Comparison of ENCODE assay signal across 8 mouse cellular contexts in the genomic region with DNA sequence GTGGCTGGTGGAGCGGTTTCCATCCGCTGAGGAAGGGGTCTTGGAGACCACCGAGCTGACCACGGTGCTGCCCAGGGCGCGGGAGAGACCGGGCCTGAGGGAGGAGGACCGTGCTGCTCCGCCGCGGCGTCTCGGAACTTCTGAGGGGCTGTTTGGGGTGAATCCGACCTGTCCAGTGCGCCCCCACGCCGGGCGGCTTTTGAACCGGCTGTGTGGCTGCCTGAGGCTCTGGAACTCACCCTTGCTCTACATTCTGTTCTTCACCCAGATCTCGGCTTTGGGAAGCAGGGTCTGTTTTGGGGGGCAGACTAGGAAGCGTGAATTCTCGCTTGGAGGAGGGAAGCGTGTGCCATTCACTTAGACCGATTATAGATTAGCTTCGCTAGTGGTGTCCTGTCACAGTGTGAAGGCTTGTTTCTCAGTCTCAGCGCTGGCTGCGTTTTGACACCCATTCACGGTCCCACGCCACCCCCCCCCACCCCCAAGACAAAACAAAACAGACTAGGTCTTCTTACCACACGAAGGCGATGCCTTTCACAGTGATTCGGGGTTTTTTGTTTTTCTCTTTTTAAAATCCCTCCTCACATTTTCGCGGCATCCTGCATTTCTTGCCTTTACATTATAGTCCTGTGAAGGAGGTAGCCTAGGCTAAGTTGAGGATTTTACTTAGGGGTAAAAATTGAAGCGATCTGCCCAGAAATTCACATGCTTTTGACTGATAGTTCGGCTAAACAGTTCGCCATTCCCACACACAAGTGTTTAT. TPM values are rescaled to one million over a fixed set of nuclear protein-coding genes. Genes with fewer than 3 reads are reported as not detected.
DNase-seq lines count a peak whose midpoint lies in the region; ATAC-seq and TF ChIP-seq lines count a peak whose summit lies in the region.

No protein-coding gene starts in this region.

- ATAC-seq in forebrain, embryonic 13.5 days = peak; percentile 82
- peak; percentile 82 for ATAC-seq in limb, embryonic 13.5 days (ENCODE audit: low FRiP score, low read depth)

- H3K27ac ChIP-seq in forebrain, embryonic 13.5 days = peak overlapping the region; percentile 87
- H3K27ac ChIP-seq in limb, embryonic 13.5 days = peak overlapping the region; percentile 95

- H3K4me3 ChIP-seq in lung, adult 2 months (replicated peaks; ENCODE audit: extremely low read depth, low read depth, low read length) = peak overlapping the region; percentile 98
- H3K4me3 ChIP-seq in forebrain, embryonic 13.5 days = peak overlapping the region; percentile 83
- peak overlapping the region; percentile 90 for H3K4me3 ChIP-seq in limb, embryonic 13.5 days

- H3K9ac ChIP-seq in forebrain, embryonic 13.5 days = peak overlapping the region; percentile 89
- peak overlapping the region; percentile 94 for H3K9ac ChIP-seq in limb, embryonic 13.5 days

- peaks cover 8% of the 10 kb centered on the region; the same call in 1 of the 2 replicates for H3K36me3 ChIP-seq in forebrain, embryonic 13.5 days (ENCODE audit: poor library complexity, severe bottlenecking)
- peaks cover 14% of the 10 kb centered on the region for H3K36me3 ChIP-seq in limb, embryonic 13.5 days

- H3K27me3 ChIP-seq in forebrain, embryonic 13.5 days = no peaks in the 10 kb centered on the region
- no peaks in the 10 kb centered on the region for H3K27me3 ChIP-seq in limb, embryonic 13.5 days

- DNase-seq in lung, adult 2 months = no peak
- DNase-seq in lung, postnatal 10 days = no peak
- peak; percentile 43 for DNase-seq in WW6 (ENCODE audit: low read depth, low spot score)
- peak; percentile 76 for DNase-seq in naive thymus-derived CD4-positive, alpha-beta T cell, adult 2 months (ENCODE audit: low read depth)
- no peak for DNase-seq in adrenal gland, adult 18-20 months (ENCODE audit: low spot score in 2 of 2)
- DNase-seq in gastrocnemius, postnatal 4 days (ENCODE audit: low spot score in 2 of 2) = no peak

- 3% methylated on average over 37 of the region's 37 CpGs for whole genome bisulfite sequencing in lung, adult 2 months
- WGBS in forebrain, embryonic 13.5 days = 4% methylated on average over 37 of the region's 37 CpGs
- WGBS in limb, embryonic 13.5 days = 4% methylated on average over 37 of the region's 37 CpGs

- TF ChIP-seq CTCF in lung, adult 2 months (IDR thresholded peaks at IDR 0.05; ENCODE audit: insufficient read depth, low read length) = no peak

- no peak for TF ChIP-seq POLR2A in lung, adult 2 months (IDR thresholded peaks at IDR 0.05; ENCODE audit: borderline replicate concordance, extremely low read depth, low read depth, low read length)

- H3K4me2 ChIP-seq in forebrain, embryonic 13.5 days = peak overlapping the region; percentile 73
- H3K4me2 ChIP-seq in limb, embryonic 13.5 days (replicated peaks) = peak overlapping the region; percentile 81

- H3K9me3 ChIP-seq in forebrain, embryonic 13.5 days (replicated peaks) = no peaks in the 10 kb centered on the region; the same call in 1 of the 2 replicates
- H3K9me3 ChIP-seq in limb, embryonic 13.5 days = no peaks in the 10 kb centered on the region

- H3K4me1 ChIP-seq in lung, adult 2 months (ENCODE audit: control insufficient read depth, insufficient read depth, low read length) = peaks cover 4% of the 10 kb centered on the region; the same call in 1 of the 2 replicates
- peaks cover 15% of the 10 kb centered on the region for H3K4me1 ChIP-seq in forebrain, embryonic 13.5 days
- H3K4me1 ChIP-seq in limb, embryonic 13.5 days = peaks cover 6% of the 10 kb centered on the region

RNA-seq across cellular contexts. Expression of a gene that starts 0.6 kb away (rescaled TPM):
- polyA plus RNA-seq in lung, adult 2 months (2012; rRNA removed) = 17.3 and 21.1 TPM in 2 replicates
- polyA plus RNA-seq in forebrain, embryonic 13.5 days (2015; fragmentation: Nextera tagmentation; extraction: Ambion mirVana) = 32.5 and 40.4 TPM in 2 replicates
- 27.0 and 31.3 TPM in 2 replicates for polyA plus RNA-seq in limb, embryonic 13.5 days (2015; fragmentation: Nextera tagmentation; extraction: Ambion mirVana)
- total RNA-seq in adrenal gland, adult 18-20 months (2021) = 10 to 100 TPM; 63.9 to 78.9 TPM
- 10 to 100 TPM; 39.1 to 43.3 TPM for total RNA-seq in gastrocnemius, postnatal 4 days (2021)

RNA-seq across cellular contexts. Expression of a gene that starts 14.0 kb away (rescaled TPM):
- 115 and 161 TPM in 2 replicates for polyA plus RNA-seq in lung, adult 2 months (2012; rRNA removed)
- 189 and 196 TPM in 2 replicates for polyA plus RNA-seq in forebrain, embryonic 13.5 days (2015; fragmentation: Nextera tagmentation; extraction: Ambion mirVana)
- 102 and 105 TPM in 2 replicates for polyA plus RNA-seq in limb, embryonic 13.5 days (2015; fragmentation: Nextera tagmentation; extraction: Ambion mirVana)
- total RNA-seq in adrenal gland, adult 18-20 months (2021) = 100 to 1,000 TPM; 269 to 456 TPM
- 100 to 1,000 TPM; 122 to 133 TPM for total RNA-seq in gastrocnemius, postnatal 4 days (2021)

Comparison
In these comparisons a context has a peak if more than half of its experiments do, and no peak if none do; other contexts are left out.
1. DNase-seq: peak in WW6 (single experiment) and naive thymus-derived CD4-positive, alpha-beta T cell, adult 2 months (single experiment); none in lung, adult 2 months (single experiment), lung, postnatal 10 days (single experiment), adrenal gland, adult 18-20 months (0 of 2) and gastrocnemius, postnatal 4 days (0 of 2).
2. Peak in every context shown above with its lines, with median percentiles within 50 percentile points of each other: H3K4me3 ChIP-seq.